Mouse (Mus musculus): Measurements from ENCODE around the gene Hist1h2ab.
"Not testable (repeated sequence)": the region's sequence is repeated elsewhere in the genome, so short reads cannot be mapped to it uniquely, and the experiment has no call there.

Hist1h2ab gene

DNA sequence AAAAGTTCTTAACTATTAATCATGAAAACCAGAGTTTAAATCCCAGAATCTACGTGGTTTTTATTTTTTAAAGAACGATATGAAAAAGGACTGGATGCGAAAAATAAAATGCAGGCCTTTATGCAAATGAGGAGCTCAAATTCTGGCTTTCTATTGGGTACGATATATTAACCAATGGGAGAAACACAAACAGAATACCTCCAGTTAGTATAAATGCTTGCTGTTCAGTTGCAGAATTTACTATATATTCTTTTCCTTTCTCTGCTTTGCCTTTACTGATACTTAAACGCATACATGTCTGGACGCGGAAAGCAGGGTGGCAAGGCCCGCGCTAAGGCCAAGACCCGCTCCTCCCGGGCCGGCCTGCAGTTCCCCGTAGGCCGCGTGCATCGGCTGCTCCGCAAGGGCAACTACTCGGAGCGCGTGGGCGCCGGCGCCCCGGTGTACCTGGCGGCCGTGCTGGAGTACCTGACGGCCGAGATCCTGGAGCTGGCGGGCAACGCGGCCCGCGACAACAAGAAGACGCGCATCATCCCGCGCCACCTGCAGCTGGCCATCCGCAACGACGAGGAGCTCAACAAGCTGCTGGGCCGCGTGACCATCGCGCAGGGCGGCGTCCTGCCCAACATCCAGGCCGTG, at the start of gene Hist1h2ab:
Gene Hist1h2ab, plus strand, starts transcription at position 288 of the 639 bp plus-strand sequence.
- H3K4me3 ChIP-seq (replicated peaks; ENCODE audit: low read length) = peak within 1 kb of the TSS; percentile 65
- H3K36me3 ChIP-seq (ENCODE audit: insufficient read depth, low read length); H3K9me3 ChIP-seq (ENCODE audit: low read length); H3K27me3 ChIP-seq (ENCODE audit: insufficient read depth, low read length): not testable (repeated sequence)
- peaks cover 43% of the 10 kb centered on the region for H3K4me1 ChIP-seq (replicated peaks; ENCODE audit: low read depth, low read length)

DNA sequence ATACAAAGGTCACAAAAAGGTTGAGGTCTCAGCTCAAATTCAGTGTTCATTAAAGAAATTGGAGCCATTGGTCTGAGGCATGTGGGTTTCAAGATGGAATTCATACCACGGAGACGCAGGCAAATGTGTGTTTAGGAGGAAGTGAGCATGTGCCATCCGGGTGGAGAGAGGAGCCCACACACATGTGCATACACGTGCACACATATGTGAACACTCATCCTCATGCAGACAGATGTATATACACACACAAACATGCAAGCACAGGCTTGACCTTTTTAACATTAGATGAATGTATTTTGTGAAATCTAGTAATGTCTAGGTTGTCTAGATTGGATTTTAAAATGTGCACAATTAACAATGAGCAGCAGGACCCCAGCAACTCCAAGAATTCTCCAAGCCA, 48.7 kb upstream of the Hist1h2ab start:
- Histone ChIP-seq H3K27me3 (ENCODE audit: insufficient read depth, low read length) (peaks cover 8% of the 10 kb centered on the region; the same call in 1 of the 2 replicates), H3K36me3 (ENCODE audit: insufficient read depth, low read length) (no peaks in the 10 kb centered on the region), H3K4me3 (replicated peaks; ENCODE audit: low read length) (no peak overlapping the region), H3K4me1 (replicated peaks; ENCODE audit: low read depth, low read length) (peaks cover 13% of the 10 kb centered on the region), H3K9me3 (ENCODE audit: low read length) (no peaks in the 10 kb centered on the region)
- no peak for TF ChIP-seq POU5F1 (IDR thresholded peaks at IDR 0.05; ENCODE audit: borderline replicate concordance, low read length)
- no peak for TF ChIP-seq CTCF (conservative IDR thresholded peaks at IDR 0.05; ENCODE audit: low read length)
- TF ChIP-seq NANOG (IDR thresholded peaks at IDR 0.05; ENCODE audit: borderline replicate concordance, low read length) = no peak

DNA sequence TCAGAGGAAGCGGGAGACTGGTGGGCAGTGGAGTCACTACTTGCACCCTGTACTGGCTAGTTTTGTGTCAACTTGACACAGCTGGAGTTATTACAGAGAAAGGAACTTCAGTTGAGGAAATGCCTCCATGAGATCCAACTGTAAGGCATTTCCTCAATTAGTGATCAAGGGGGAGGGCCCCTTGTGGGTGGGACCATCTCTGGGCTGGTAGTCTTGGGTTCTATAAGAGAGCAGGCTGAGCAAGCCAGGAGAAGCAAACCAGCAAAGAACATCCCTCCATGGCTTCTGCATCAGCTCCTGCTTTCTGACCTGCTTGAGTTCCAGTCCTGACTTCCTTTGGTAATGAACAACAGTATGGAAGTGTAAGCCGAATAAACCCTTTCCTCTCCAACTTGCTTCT, 48.1 kb upstream of the Hist1h2ab start:
- peaks cover 13% of the 10 kb centered on the region for H3K4me1 ChIP-seq (replicated peaks; ENCODE audit: low read depth, low read length)
- not testable (repeated sequence) for H3K36me3 ChIP-seq (ENCODE audit: insufficient read depth, low read length); H3K4me3 ChIP-seq (replicated peaks; ENCODE audit: low read length)

DNA sequence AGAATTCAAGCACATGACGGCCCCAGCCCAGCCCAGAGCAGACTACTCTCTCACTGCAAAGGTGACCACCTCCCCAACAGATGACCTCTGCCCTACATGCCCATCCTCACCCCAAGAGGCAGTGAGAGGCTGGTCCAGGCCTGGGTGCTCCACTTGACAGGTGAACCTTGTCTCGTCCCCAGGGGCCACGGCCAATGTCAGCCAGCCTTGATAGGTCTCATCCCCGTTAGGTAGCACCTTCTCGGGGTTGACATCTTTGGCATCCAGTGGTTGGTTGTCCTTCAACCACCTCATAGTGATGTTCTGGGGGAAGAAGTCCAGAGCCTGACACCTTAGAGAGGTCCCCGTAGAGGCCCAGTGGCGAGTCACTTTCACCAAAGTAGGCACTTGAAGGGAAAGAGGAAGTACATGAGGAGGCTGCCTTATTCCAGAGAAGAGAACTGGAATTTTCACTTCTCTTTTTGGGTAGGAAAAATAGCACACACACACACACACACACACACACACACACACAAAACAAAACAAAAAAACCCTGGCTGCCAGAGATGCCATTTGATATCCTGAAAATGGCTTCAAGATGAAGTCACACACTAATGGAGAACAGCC, 45.1 kb upstream of the Hist1h2ab start:
- no peaks in the 10 kb centered on the region for H3K36me3 ChIP-seq (ENCODE audit: insufficient read depth, low read length)
- H3K4me1 ChIP-seq (replicated peaks; ENCODE audit: low read depth, low read length) = peaks cover 16% of the 10 kb centered on the region
- TF ChIP-seq NANOG (IDR thresholded peaks at IDR 0.05; ENCODE audit: borderline replicate concordance, low read length) = no peak
- peaks cover 41% of the 10 kb centered on the region for H3K27me3 ChIP-seq (ENCODE audit: insufficient read depth, low read length)
- H3K9me3 ChIP-seq (ENCODE audit: low read length) = no peaks in the 10 kb centered on the region
- H3K4me3 ChIP-seq (replicated peaks; ENCODE audit: low read length) = no peak overlapping the region

More for the DNA sequence above, 48.1 kb upstream of the Hist1h2ab start:
- not testable (repeated sequence) for H3K9me3 ChIP-seq (ENCODE audit: low read length)
- peaks cover 12% of the 10 kb centered on the region; the same call in 1 of the 2 replicates for H3K27me3 ChIP-seq (ENCODE audit: insufficient read depth, low read length)

DNA sequence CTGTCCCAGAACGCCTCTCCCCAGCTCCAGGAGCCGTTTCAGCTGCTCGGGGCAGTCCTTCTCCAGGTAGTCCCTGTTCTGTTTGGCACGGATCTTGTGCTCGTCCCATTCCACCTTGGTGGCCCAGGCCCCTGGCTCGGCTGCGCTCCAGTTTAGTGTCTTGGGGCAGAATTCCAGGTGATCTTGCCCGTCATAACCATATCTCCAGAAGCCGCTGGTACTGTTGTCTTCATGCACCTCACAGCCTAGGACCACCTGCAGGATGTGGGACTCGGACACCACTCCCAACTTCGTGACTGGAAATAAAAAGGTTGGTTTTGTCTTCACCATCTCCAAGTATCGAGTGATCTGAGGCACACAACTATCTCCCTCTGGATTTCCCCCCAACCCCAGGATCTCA, 44.2 kb upstream of the Hist1h2ab start:
- no peaks in the 10 kb centered on the region for H3K36me3 ChIP-seq (ENCODE audit: insufficient read depth, low read length)
- peaks cover 48% of the 10 kb centered on the region for H3K27me3 ChIP-seq (ENCODE audit: insufficient read depth, low read length)
- H3K9me3 ChIP-seq (ENCODE audit: low read length) = no peaks in the 10 kb centered on the region
- H3K4me1 ChIP-seq (replicated peaks; ENCODE audit: low read depth, low read length) = peaks cover 14% of the 10 kb centered on the region
- TF ChIP-seq POU5F1 (IDR thresholded peaks at IDR 0.05; ENCODE audit: borderline replicate concordance, low read length) (no peak), NANOG (IDR thresholded peaks at IDR 0.05; ENCODE audit: borderline replicate concordance, low read length) (no peak), CTCF (conservative IDR thresholded peaks at IDR 0.05; ENCODE audit: low read length) (no peak)
- no peak overlapping the region for H3K4me3 ChIP-seq (replicated peaks; ENCODE audit: low read length)

DNA sequence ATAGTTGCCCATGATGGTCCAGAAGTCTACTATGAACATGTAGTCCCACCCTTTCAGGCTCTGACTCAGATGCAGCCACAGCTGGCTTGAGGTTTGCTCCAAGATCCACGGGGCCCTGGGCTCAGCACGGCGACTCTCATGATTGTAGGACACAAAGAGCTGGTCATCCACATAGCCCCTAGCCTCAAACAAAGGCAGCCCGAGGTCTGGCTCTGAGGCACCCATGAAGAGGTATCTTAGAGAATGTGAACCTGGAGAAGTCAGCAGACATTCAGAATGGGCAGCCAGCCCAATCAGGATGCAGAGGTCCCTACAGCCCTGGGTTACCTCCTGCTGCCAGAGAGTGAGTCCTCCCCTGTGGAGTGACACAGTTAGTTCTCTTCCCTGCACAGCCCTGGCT, 42.9 kb upstream of the Hist1h2ab start:
- TF ChIP-seq NANOG (IDR thresholded peaks at IDR 0.05; ENCODE audit: borderline replicate concordance, low read length) (no peak), POU5F1 (IDR thresholded peaks at IDR 0.05; ENCODE audit: borderline replicate concordance, low read length) (no peak), CTCF (conservative IDR thresholded peaks at IDR 0.05; ENCODE audit: low read length) (no peak)
- Histone ChIP-seq H3K27me3 (ENCODE audit: insufficient read depth, low read length) (peaks cover 51% of the 10 kb centered on the region), H3K4me3 (replicated peaks; ENCODE audit: low read length) (no peak overlapping the region), H3K4me1 (replicated peaks; ENCODE audit: low read depth, low read length) (peaks cover 14% of the 10 kb centered on the region), H3K36me3 (ENCODE audit: insufficient read depth, low read length) (no peaks in the 10 kb centered on the region), H3K9me3 (ENCODE audit: low read length) (no peaks in the 10 kb centered on the region)

DNA sequence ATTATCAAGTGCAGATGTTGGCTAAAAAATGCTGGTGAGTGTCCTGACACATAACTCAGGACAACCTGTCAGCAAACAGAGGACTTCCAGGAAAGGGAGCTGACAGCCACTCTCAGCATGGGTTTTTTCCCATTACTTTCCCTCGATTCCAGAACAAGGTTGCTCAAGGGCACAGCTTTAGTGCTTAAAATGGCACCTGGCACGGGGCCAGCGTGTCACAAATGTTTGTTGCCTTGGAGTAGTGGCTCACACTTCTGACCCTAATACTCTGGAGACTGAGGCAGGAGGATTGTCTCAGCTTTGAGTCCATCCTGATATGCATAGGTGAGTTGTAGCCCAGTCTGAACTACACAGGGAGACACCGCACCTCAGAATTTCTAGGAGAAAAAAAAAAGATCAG, 42.3 kb upstream of the Hist1h2ab start:
- Histone ChIP-seq H3K27me3 (ENCODE audit: insufficient read depth, low read length) (peaks cover 51% of the 10 kb centered on the region), H3K4me1 (replicated peaks; ENCODE audit: low read depth, low read length) (peaks cover 14% of the 10 kb centered on the region), H3K4me3 (replicated peaks; ENCODE audit: low read length) (no peak overlapping the region), H3K9me3 (ENCODE audit: low read length) (no peaks in the 10 kb centered on the region), H3K36me3 (ENCODE audit: insufficient read depth, low read length) (no peaks in the 10 kb centered on the region)
- no peak for TF ChIP-seq POU5F1 (IDR thresholded peaks at IDR 0.05; ENCODE audit: borderline replicate concordance, low read length)
- TF ChIP-seq NANOG (IDR thresholded peaks at IDR 0.05; ENCODE audit: borderline replicate concordance, low read length) = no peak
- no peak for TF ChIP-seq CTCF (conservative IDR thresholded peaks at IDR 0.05; ENCODE audit: low read length)

DNA sequence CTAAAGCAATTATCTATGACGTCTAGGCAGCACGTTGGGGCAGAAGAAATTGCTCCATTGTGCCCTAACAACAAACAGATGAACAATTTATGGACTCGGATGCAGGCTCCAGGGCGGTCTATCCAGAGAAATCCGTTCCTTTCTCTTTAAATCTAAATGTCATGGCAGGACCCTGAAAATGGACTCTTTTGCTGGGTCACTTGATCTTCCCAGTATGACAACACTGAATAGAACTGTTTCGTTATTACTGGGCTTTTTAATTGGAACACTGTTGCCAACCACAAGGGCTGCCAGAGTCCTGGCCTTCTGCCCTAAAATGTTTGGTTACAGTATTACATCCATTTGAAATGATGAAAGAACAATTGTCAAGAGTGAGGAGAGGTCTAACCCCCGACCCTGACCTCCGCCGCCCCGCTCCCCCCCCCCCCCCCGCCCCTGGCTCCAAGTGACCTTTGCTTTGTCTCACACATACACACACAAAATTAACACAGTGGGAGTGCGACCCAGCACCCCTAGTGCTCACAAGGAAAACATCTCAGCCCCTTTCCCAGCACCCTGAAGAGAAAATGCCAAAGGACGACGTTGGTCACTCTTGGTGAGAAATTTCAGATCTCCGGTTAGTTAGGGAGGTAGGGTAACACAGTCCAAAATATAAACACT, 41.1 kb upstream of the Hist1h2ab start:
- Histone ChIP-seq H3K4me3 (replicated peaks; ENCODE audit: low read length) (peak overlapping the region; percentile 48), H3K4me1 (replicated peaks; ENCODE audit: low read depth, low read length) (peaks cover 14% of the 10 kb centered on the region), H3K9me3 (ENCODE audit: low read length) (no peaks in the 10 kb centered on the region), H3K36me3 (ENCODE audit: insufficient read depth, low read length) (no peaks in the 10 kb centered on the region), H3K27me3 (ENCODE audit: insufficient read depth, low read length) (peaks cover 51% of the 10 kb centered on the region)
- TF ChIP-seq NANOG (IDR thresholded peaks at IDR 0.05; ENCODE audit: borderline replicate concordance, low read length) = no peak
- no peak for TF ChIP-seq POU5F1 (IDR thresholded peaks at IDR 0.05; ENCODE audit: borderline replicate concordance, low read length)
- TF ChIP-seq CTCF (conservative IDR thresholded peaks at IDR 0.05; ENCODE audit: low read length) = no peak

Data from E14TG2a.4 (cell line).